Mouse (Mus musculus): ENCODE measurements around the gene Gm49450.
A peak's percentile ranks its signal among the peaks of the same experiment; 100 is the strongest.
"Not testable (repeated sequence)": the region's sequence is repeated elsewhere in the genome, so short reads cannot be mapped to it uniquely, and the experiment has no call there.

Gene Gm49450

DNA sequence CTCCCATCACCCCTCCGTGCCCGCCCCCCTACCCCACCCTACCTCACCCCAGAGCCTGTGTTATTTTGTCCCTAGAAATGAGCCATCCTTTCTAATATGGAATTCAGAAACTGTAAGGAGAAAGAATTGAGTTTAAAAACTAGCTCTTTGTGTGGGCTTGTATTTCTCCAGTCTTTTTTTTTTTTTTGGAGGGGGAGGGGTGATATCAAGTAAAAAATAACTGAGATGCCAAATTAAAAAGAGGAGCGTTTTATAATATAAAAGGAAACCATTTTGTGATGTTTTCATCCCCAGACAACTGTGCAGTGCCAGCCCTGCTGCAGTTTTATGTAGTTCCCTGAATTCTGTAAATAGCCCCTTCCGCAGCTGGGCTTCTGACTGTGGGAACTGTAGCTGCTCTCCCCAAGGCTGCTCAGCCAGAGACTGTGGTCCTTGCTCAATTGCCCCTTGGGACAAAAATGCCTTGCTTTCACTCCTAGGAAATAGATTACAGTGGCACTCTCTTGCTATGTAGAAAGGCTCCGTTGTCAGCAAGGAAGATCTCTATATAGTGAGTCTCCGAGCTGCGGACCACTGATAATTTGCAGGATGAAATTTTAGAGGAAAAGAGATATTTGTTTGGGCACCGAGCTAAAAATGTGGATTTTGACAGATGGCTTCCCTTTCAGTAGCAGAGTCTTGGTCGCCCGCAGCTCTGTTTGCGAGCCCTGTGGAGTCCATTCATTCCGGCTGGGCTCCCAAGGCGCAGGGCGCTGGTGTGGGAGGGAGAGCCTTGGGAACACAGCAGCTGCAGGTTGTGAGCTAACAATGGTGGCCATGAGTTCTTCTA, 1.3 kb upstream of the Gm49450 start:
- DNase-seq (ENCODE audit: low spot score) = peak; percentile 53

DNA sequence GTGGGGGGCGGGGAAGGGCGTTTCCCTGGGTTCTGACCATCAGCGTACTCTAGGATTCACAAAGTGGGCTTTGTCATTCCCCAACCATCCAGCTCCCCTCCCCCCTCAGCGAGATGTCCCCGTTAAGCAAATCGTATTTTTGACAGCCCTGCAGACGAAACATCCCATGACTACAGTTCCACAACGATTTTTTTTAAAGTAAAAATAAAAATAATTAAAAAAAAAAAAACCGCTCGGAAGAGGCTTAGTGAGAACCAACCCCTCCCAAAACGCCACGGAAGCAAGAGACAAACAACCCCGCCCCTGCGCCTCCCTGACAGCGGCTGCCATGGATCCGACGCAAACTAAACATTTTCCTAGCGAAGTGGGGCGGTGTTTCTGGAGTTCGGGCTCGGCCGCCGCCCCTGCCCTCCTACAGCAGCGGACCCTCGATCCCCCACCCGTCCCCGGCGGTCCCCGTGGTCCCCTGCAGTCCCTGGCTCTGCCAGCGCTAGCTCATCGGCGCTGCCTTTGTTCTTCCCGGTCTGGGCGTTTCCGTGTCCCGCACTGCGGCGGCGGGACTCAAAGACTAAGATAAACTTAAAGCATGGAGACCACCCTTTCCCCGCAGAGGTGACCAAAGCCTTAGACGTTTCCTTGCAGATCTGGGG, 475 bp downstream of the Gm49450 start:
- peak; percentile 74 for DNase-seq (ENCODE audit: low spot score)

DNA sequence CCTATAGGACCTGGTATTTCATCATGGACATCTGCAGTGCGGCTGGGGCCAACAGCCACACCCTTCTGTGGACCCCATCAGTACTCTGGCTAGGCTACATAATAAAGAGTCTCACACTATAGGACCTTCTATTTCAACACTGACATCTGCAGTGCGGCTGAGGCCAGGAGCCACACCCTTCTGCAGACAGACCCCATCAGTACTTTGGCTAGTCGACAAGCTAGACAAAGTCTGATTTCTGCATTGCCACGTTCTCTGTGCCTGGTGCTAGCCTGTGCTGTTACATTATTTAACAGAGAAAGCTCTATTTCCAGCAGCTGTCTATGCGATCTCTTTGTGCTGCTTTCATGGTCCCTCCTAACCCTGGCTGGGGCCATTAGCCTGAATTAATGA, 1.3 kb downstream of the Gm49450 start:
- DNase-seq (ENCODE audit: low spot score) = no peak

DNA sequence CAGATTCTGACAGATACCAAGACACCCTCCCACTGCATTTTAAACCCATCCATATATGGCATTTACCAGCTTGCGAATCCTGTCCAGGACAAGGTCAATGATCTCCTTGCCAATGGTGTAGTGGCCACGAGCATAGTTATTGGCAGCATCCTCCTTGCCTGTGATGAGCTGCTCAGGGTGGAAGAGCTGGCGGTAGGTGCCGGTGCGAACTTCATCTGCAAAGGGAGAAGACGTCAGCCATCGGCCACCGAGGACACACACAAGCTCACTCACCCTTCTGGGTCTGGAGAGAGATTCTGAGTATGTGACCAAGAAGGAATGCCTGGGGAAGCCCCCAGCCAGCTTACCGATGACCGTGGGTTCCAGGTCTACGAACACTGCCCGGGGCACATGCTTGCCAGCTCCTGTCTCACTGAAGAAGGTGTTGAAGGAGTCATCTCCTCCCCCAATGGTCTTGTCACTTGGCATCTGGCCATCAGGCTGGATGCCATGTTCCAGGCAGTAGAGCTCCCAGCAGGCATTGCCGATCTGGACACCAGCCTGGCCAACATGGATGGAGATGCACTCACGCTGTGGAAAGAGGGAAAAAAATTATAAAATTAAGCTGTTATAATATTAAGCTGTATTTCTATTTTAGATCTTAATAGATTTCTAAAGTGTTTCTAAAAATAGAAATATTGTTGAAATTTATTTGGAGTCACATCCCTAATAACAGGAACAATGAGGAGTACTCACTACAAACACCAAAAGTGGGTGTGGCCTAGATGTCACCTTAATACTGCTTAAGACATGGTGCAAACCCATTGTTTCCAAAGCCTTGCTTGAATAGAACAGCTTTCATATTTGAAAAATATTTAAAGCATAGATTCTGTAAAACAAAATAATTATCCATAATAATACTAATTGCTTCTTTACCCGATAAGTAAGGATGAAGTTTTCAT, 2.0 kb downstream of the Gm49450 start:
- DNase-seq (ENCODE audit: low spot score) = not testable (repeated sequence)

DNA sequence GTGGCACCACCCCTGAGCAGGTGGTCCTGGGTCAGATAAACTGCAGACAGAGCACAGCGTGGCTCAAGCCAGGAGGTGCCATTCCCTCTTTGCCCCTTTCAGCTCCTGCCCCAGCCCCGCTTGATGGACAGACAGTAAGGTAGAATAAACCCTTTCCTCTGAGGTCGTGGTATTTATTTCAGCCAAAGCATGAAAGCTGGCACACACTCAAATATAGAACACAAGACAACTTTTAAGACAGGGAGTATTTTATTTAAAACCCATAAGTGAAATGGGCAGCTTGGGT, 3.8 kb downstream of the Gm49450 start:
- no peak for DNase-seq (ENCODE audit: low spot score)

DNA sequence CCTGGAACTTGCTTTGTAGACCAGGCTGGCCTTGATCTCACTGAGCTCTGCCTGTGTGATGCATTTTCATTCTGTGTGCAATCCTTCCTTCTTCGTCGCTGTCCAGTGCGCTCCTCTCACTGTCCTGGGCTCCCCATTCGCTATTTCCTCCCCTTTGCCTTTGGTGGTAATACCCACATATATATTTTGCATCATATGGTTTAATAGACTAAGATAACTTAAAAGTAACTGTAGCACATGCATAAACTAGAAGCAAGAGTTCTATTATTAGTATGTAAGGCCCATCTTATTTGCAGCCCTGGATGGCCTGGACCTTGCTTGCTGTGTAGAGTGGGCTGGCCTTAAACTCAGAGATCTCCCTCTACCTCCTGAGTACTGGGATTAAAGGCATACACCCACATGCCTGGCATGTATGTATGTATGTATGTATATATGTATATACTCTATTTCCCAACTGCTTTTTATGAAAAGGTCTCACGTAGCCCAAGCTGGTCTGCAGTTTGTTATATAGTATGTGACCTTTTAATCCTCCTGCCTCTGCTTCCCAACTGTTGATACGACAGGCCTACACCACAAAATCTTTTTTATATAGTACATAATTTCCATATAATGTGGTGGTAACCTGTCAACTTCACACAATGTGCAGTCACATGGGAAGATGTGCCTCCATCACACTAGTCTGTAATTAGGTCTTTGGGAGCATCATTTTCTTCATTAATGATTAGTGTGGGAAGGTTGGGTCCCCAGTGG, 4.3 kb downstream of the Gm49450 start:
- no peak for DNase-seq (ENCODE audit: low spot score)

DNA sequence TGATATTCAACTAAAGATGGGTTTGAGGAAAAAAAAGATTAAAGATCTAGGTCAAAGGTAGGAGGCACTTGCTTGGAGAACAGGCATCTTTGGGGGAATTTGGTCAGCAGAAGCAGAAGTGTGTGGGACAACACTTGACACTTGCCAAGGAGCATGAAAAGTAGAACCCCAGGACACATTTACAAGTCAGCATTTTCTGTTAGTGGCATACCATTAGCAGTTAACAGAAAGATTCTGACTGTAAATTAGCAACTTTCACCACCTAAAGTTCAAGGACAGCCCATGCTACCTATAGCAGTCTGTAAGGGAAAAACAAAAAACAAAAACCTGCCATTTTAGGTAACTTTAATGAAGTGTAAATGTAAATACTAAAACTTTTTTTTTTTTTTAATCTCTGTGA, 5.0 kb downstream of the Gm49450 start:
- no peak for DNase-seq (ENCODE audit: low spot score)

DNA sequence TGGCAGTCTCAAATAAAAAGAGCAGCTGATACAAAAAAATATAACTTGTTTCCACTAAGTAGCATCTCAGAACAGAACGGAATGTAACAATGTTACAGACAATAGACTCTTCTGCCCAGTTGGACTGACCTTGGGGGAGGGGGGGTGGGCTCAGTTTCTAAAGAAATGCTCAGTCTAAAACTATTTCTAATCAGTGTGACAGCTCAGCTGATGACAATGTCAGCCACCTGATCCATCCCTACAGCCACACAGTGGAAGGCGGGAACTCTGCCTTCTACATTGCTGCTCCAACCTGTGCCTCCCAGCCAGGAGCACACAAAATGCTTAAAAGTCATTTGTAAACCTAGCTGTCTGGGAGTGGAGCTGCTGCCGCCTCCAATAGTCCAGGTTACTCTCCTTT, 5.5 kb downstream of the Gm49450 start:
- DNase-seq (ENCODE audit: low spot score) = no peak

DNA sequence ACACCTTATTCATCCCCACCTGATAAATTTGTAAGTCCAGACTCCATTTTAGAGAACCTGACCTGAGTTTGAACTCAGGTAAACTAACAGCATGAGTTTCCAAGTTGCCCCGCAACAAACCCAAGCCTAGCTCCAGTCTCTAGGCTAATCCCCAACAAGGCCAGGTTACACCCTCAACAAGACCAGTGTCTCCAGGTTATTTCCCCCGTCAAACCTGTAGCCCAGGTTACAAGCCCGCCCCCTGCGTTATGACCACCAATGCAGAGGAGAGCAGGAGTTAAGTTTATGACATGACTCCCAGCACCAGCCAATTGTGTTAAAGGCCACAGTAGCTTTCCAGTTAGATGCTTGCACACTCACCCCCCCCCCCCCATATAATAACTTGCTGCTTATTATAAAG, 10.2 kb downstream of the Gm49450 start:
- DNase-seq (ENCODE audit: low spot score) = no peak

DNA sequence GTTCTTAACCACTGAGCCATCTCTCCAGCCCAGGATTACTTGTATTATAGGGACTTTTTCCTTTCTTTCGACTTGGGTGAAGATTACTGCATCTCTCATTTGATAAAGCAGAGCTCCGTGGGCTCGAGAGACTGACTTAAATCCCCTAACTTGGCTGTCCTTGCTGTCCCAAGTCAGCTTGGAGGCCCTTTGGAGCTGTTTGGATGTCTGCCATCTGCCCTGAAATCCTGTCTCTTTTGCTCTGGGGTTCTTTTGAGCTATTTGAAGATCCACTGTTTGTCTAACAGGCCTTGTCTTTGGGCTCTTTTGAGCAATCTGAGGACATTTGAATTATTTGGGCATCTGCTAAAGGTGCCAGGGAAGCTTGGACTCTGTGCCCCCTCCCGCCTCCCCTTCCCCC, 11.3 kb downstream of the Gm49450 start:
- DNase-seq (ENCODE audit: low spot score) = peak; percentile 67

DNA sequence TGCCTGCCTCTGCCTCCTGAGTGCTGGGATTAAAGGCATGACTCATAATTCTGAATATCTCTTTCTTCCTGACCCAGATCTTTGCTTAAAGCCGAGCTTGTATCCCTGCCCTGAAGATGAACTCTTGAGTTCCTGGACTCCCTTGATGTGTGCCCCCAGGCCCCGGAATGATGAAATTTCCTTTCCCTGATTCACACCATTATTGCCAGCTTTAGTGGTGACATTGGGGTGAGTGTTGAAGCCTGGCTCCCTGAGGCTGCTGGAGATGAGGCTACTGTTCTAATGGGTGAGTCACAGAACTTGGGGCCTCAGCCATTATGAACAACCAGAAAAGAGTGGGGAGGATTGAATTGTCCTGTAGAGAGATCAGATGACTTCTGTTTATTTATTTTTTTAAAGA, 11.8 kb downstream of the Gm49450 start:
- no peak for DNase-seq (ENCODE audit: low spot score)

DNA sequence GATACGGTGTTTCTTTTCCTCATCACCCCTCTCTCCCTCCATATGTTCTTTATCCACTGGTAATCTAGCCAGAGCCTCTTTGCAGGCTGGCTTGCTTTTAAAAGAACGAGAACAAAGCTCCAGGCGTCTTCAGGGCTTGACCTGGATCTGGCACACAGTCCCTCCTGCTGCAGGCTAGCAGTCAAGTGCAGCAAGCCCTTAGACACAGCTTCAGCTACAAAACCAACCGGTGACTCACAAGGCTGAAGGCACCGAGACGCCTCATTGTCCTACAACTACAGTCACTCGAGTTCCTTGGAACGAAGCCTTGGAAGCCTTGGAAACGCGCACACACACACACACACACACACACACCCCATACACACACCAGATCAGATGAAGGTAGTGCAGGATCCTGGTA, 12.5 kb downstream of the Gm49450 start:
- no peak for DNase-seq (ENCODE audit: low spot score)

DNA sequence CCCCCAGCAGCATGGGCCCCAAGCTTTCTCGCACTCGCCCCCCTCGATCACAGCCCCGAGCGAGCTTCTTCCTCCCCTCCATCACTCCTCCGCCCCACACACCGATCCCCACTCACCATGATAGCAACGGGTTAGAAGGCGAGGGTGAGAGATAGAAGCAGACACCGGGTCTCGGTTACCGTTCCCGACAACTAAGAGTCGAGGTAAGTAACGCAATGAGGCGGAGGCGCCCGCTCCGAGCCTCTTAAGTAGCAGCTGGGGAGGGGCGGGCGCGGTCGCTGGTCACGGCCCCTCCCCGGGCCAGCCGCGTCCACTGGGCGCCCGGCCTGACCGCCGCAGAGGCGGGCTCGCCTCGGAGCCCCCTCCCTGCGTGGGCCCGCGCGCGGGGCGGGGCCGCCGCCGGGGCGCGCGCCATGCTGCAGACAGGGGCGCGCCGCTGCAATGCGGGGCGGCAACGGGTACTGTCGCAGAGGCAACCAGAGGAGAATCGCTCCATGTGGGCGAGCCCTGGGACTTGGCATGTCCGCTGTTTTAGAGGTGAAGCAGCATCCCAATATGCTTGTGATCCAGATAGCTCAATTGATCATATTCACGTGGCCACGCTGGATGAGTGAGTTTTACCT, 19.0 kb downstream of the Gm49450 start, which contains the start of gene Tuba1b:
TSS of gene Tuba1b (minus strand) at position 349 of the 623 bp plus-strand sequence.
- DNase-seq (ENCODE audit: low spot score) = peak; percentile 89

DNA sequence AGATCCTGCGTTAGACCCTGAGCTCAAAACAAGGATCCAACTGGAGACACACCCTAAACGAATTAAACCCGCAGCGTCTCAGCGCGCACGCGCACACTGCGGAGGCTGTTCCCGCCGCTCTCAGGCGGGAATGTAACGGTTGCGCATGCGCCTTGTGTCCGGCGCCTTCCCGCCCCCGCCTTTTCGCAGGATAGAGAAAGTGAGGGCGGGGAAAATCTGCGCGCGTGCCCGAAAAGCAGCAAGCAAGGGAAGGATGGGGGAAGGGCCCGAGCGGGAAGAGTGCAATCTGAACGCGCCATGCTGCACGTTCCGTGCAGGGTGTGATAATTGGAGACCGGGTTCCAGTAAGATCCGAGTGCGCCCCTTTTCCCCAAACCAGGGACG, 19.5 kb downstream of the Gm49450 start:
- DNase-seq (ENCODE audit: low spot score) = peak; percentile 99

DNA sequence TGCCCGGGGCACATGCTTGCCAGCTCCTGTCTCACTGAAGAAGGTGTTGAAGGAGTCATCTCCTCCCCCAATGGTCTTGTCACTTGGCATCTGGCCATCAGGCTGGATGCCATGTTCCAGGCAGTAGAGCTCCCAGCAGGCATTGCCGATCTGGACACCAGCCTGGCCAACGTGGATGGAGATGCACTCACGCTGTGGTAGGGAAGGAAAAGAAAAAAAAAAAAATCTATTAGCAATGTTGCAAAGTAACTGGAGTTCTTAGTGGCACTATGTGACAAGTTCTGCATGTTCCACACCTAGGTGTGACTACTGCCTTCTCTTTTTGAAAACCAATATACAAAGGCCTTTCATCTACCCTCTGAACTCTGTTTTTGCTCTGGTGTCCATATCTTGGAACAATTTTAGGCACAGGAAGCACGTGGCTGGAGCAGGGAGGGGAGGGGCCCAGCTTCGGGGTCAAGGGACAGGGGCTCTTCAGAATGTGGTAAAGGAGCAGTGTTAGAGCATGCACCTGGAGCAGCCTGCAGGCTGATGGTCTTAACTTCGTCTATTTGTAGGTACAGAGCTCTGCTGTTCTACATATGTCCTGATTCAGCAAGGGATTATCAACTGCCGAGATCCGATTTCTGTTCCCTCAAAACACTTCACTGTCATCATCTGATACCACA, 20.2 kb downstream of the Gm49450 start:
- DNase-seq (ENCODE audit: low spot score) = peak; percentile 53

DNA sequence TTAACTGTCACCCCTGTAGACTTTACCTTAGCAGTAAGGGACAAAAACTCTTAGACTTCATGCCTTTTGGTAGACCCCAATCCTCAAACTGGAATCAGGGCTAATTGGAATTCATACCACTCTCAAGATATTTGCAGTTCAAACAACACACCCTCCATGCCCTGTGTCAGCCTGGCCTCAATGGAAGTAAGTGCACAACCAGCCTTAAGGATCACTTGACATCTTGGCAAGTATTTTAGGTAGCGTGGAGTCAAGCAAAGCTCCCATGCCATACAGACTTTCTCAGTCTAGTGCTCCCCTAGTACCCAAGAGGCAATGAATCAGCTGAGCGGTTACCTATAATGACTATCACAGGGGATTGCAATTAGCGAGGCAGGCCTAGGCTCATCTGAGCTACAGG, 22.4 kb downstream of the Gm49450 start:
- no peak for DNase-seq (ENCODE audit: low spot score)

DNA sequence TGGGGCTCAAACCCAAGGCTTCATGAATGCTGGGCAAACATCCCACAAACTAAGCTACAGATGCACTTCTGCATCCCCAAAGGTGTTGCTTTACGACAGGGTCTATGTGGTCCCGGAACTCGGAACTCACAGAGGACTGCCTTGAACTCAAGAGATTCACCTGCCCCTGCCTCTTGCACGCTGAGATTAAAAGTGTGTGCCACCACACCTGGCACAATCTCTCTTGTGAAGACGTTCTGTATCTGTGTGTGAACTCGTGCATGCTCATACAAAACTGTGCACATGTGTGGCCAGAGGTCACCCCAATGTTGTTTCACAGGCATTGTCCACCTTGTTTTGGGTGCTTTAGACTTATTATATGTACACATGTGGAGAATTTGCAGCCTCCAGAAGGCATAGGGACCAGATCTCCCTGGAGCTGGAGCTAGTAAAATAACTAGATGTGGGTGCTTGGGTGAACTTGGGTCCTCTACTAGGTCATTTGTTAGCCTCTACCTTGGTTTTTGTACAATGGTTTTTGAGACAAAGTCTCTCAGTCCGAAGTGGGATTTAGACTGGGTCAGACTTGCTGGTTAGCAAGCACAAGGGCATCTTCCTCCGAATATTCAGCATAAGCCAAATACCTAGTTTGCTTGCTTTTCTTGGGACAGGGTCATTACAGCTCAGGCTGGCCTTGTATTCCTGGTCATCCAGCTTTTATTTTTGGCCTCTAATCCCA, 23.2 kb downstream of the Gm49450 start:
- no peak for DNase-seq (ENCODE audit: low spot score)

DNA sequence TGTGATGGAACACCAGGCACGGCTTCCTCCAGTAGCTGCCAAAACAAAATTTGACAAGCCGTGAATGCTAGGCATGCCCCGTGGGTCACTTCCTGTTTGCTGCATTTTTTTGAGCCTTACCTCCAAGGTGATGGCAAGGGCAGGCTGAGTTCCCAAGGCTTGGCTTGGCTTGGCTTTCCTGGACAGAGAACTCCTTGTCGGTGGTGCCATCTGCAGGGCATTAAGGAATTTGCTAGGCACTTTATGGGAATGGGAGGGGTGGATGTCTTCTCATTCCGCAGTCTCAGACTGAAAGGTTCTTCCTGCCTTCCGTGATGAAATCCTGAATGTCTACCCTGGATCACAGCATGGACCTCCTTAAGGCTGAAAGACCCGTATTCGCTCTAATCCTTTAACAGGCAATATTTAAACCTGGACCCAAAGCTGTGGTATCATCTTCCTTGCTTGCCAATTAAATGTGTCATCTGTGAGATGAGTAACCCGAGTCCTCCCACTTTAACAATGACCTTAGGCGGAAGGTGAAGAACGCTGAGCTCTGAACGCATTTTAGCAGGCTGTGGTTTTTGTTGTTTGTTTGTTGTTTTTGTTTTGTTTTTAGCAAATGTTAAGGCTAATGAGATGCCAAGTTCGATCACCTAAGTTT, 24.6 kb downstream of the Gm49450 start:
- peak; percentile 91 for DNase-seq (ENCODE audit: low spot score)

DNA sequence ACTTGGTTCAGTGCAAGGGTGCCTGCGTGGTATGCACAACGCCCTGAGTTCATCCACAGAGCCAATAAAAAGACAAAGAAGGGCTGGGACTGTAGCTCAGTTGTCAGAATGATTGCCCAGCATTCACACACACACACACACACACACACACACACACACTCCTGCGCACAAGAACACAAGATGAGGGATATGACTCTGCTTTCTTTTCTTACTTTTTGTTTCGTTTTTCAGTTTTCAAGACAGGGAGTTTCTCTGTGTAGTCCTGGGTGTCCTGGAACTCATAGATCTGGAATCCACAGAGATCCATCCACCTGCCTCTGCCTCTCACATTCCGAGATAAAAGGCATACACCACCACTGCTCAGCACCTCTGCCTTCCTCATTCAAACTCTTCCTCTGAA, 25.8 kb downstream of the Gm49450 start:
- no peak for DNase-seq (ENCODE audit: low spot score)

DNA sequence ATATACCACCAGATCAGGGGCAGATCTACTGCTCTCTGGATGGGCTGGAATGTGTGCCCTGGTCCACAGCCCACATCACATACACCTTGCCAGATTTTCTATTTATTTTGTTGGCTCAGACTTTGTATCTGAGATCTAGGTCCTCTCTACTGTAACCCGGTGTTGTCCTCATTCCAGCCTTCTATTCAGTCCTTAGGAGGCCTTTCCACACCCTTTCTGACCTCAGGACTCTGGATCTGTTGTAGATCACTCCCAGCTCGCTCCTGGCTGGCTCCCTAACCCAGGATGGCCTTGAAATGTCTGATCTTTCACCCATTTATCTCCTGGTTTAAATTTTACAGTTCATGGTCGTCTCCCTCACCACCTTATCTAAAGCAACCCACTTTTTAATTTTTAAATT, 28.7 kb downstream of the Gm49450 start:
- DNase-seq (ENCODE audit: low spot score) = no peak
